Mouse (Mus musculus): ENCODE results near the gene Agbl3. TPM values are rescaled to one million over a fixed set of nuclear protein-coding genes. Genes with fewer than 3 reads are reported as not detected.
A peak's percentile ranks its signal among the peaks of the same experiment; 100 is the strongest.

The Agbl3 gene
- polyA plus RNA-seq, 1 experiment from 2014 or later: 17.1 TPM

GRCm38 (mm10) chr6:34906125-34906524, 125.9 kb downstream of the Agbl3 start:
- H3K27ac ChIP-seq: no peak overlapping the region
- 65% methylated on average over 2 of the region's 2 CpGs for WGBS
- H3K4me2 ChIP-seq (ENCODE audit: low read length): no peak overlapping the region
- no peak overlapping the region for H3K9ac ChIP-seq (ENCODE audit: low read depth, low read length)
- no peak overlapping the region for H3K4me3 ChIP-seq (replicated peaks; ENCODE audit: low read depth, low read length)
- H3K36me3 ChIP-seq (ENCODE audit: insufficient read depth, low read length): peaks cover 33% of the 10 kb centered on the region
- H3K27me3 ChIP-seq (ENCODE audit: insufficient read depth, low read length): no peaks in the 10 kb centered on the region
- DNase-seq (ENCODE audit: low spot score): no peak
- no peak for ATAC-seq (replicated peaks; ENCODE audit: low FRiP score, low read depth)
- H3K4me1 ChIP-seq (replicated peaks; ENCODE audit: insufficient read depth, low read length): no peaks in the 10 kb centered on the region
- H3K9me3 ChIP-seq (replicated peaks; ENCODE audit: low read length): no peaks in the 10 kb centered on the region
- TF ChIP-seq CTCF (IDR thresholded peaks at IDR 0.05; ENCODE audit: low read depth): peak; percentile 25; the same call in 1 of the 2 replicates

GRCm38 (mm10) chr6:34906661-34907060, 126.4 kb downstream of the Agbl3 start:
- no peak overlapping the region for H3K4me3 ChIP-seq (replicated peaks; ENCODE audit: low read depth, low read length)
- no peak overlapping the region for H3K4me2 ChIP-seq (ENCODE audit: low read length)
- DNase-seq (ENCODE audit: low spot score) (no peak), ATAC-seq (replicated peaks; ENCODE audit: low FRiP score, low read depth) (peak; percentile 42)
- peaks cover 29% of the 10 kb centered on the region for H3K36me3 ChIP-seq (ENCODE audit: insufficient read depth, low read length)
- no peak overlapping the region for H3K27ac ChIP-seq
- no peaks in the 10 kb centered on the region for H3K9me3 ChIP-seq (replicated peaks; ENCODE audit: low read length)
- no peaks in the 10 kb centered on the region for H3K27me3 ChIP-seq (ENCODE audit: insufficient read depth, low read length)
- TF ChIP-seq CTCF (IDR thresholded peaks at IDR 0.05; ENCODE audit: low read depth): no peak
- no peaks in the 10 kb centered on the region for H3K4me1 ChIP-seq (replicated peaks; ENCODE audit: insufficient read depth, low read length)
- WGBS: 78% methylated on average over 4 of the region's 4 CpGs
- no peak overlapping the region for H3K9ac ChIP-seq (ENCODE audit: low read depth, low read length)

DNA sequence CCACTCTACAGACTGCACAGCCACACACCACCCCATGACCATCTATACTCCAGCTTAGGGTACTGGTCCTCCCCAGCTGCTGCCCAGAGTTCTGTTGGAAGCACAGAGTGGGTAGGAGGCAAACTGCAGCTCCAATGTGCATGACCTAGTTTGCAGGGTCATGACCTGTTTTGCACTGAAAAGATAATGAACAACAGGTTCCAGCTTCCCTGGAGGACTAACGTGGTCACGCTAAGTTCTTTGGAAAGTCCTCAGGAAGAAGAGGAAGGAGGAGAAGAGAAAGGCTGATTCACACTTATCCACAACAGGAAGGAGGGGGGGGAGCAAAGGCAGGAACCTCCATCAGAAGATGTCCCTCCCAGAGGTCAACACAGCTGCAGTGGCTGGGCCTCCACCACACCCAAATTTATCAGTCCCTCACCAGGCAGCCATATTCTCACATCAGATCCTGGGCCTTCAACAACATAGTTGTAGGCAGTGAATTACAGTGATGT, 126.9 kb downstream of the Agbl3 start:
- Histone ChIP-seq H3K4me3 (replicated peaks; ENCODE audit: low read depth, low read length) (no peak overlapping the region), H3K27me3 (ENCODE audit: insufficient read depth, low read length) (no peaks in the 10 kb centered on the region), H3K4me2 (ENCODE audit: low read length) (no peak overlapping the region), H3K27ac (no peak overlapping the region), H3K9me3 (replicated peaks; ENCODE audit: low read length) (no peaks in the 10 kb centered on the region), H3K36me3 (ENCODE audit: insufficient read depth, low read length) (peaks cover 29% of the 10 kb centered on the region), H3K4me1 (replicated peaks; ENCODE audit: insufficient read depth, low read length) (no peaks in the 10 kb centered on the region), H3K9ac (ENCODE audit: low read depth, low read length) (no peak overlapping the region)
- WGBS: 67% methylated on average over 2 of the region's 2 CpGs
- peak; percentile 21 for ATAC-seq (replicated peaks; ENCODE audit: low FRiP score, low read depth)
- TF ChIP-seq CTCF (IDR thresholded peaks at IDR 0.05; ENCODE audit: low read depth): no peak
- no peak for DNase-seq (ENCODE audit: low spot score)

GRCm38 (mm10) chr6:34907696-34908260, 127.5 kb downstream of the Agbl3 start:
- TF ChIP-seq CTCF (IDR thresholded peaks at IDR 0.05; ENCODE audit: low read depth): no peak
- Histone ChIP-seq H3K4me2 (ENCODE audit: low read length) (no peak overlapping the region), H3K27me3 (ENCODE audit: insufficient read depth, low read length) (no peaks in the 10 kb centered on the region), H3K9me3 (replicated peaks; ENCODE audit: low read length) (no peaks in the 10 kb centered on the region), H3K4me3 (replicated peaks; ENCODE audit: low read depth, low read length) (no peak overlapping the region), H3K9ac (ENCODE audit: low read depth, low read length) (no peak overlapping the region), H3K36me3 (ENCODE audit: insufficient read depth, low read length) (peaks cover 29% of the 10 kb centered on the region), H3K4me1 (replicated peaks; ENCODE audit: insufficient read depth, low read length) (no peaks in the 10 kb centered on the region), H3K27ac (no peak overlapping the region)
- ATAC-seq (replicated peaks; ENCODE audit: low FRiP score, low read depth) (no peak), DNase-seq (ENCODE audit: low spot score) (no peak)
- WGBS: 78% methylated on average over 18 of the region's 18 CpGs

Other genes with a start within 250 kb of the Agbl3 start
- gene Cald1, start 181.9 kb upstream of the Agbl3 start, polyA plus RNA-seq (2015; fragmentation: Nextera tagmentation; extraction: Ambion mirVana): 233 and 263 TPM in 2 replicates
- gene Tmem140, start 82.7 kb downstream of the Agbl3 start, polyA plus RNA-seq (2015; fragmentation: Nextera tagmentation; extraction: Ambion mirVana): 6.2 and 7.3 TPM in 2 replicates
- gene Cyren, start 97.6 kb downstream of the Agbl3 start, polyA plus RNA-seq (2015; fragmentation: Nextera tagmentation; extraction: Ambion mirVana): 9.6 and 9.9 TPM in 2 replicates
- 10.2 and 10.6 TPM in 2 replicates for gene Wdr91, start 130.4 kb downstream of the Agbl3 start, polyA plus RNA-seq (2015; fragmentation: Nextera tagmentation; extraction: Ambion mirVana)
- gene Stra8, start 139.7 kb downstream of the Agbl3 start, polyA plus RNA-seq (2015; fragmentation: Nextera tagmentation; extraction: Ambion mirVana): not detected in 2 replicates
- gene Slc23a4, start 208.0 kb downstream of the Agbl3 start, polyA plus RNA-seq (2015; fragmentation: Nextera tagmentation; extraction: Ambion mirVana): 0.21 and 0.27 TPM in 2 replicates

Data from kidney, postnatal 0 days (tissue).